Mouse (Mus musculus) gastrocnemius, postnatal 4 days (tissue): Measurements from ENCODE around the gene Ppp1r3c. TPM values are rescaled to one million over a fixed set of nuclear protein-coding genes. Genes with fewer than 3 reads are reported as not detected.

ENCODE experiments used
- DNase-seq, 2 experiments: peaks; one replicate each; pipeline ENCODE4 v3.0.0; 2021 to 2022; ENCODE audit warnings: low spot score in 2 of 2, mixed read lengths in 2 of 2
- total RNA-seq, 2 experiments: library from RNA; stranded (reverse); gene quantifications; 2 replicates each; pipeline ENCODE4 v1.2.3; 2021

The Ppp1r3c gene
- total RNA-seq, 2 experiments from 2014 or later = 76.9 to 78.8 TPM

DNA sequence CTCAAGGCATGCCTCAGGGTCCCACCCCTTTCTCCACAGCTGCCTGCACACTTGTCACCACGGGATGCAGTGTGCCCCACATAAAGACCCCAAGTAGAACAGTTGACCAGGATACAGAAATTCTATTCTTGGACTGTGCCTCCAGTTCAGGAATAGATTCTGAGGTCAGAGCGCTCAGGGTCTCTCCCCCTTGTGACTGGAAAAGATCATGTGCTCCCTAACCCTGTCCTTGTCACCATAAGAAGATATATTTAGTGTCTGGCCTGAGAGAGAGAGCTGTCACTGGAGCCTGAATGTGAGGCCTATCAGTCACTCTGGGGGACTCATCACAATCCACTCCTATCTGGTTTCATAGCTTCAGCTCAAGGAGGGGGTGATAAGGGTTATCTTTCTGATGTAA is 53.9 kb downstream of the Ppp1r3c start:
- DNase-seq = no peak

Other genes starting within 250 kb of the Ppp1r3c start
- gene Hectd2, start 182.0 kb downstream of the Ppp1r3c start, total RNA-seq = 1 to 10 TPM; 6.2 to 6.5 TPM
- gene Tnks2, start 97.6 kb upstream of the Ppp1r3c start, total RNA-seq = 100 to 1,000 TPM; 166 to 182 TPM
- 1 to 10 TPM; 2.7 to 3.2 TPM for gene Fgfbp3, start 183.0 kb upstream of the Ppp1r3c start, total RNA-seq
- 10 to 100 TPM; 10.2 to 11.2 TPM for gene Btaf1, start 189.4 kb upstream of the Ppp1r3c start, total RNA-seq